Mouse (Mus musculus) lung, postnatal 4 days (tissue): Measurements from ENCODE around the gene Rab1b.

ENCODE experiments used
- DNase-seq, 2 experiments: peaks; one replicate each; pipeline ENCODE4 v3.0.0; 2021

Rab1b gene

GRCm38 (mm10) chr19:5050047-5050905, 56.6 kb downstream of the Rab1b start, which contains the start of gene Rin1:
Gene Rin1, plus strand, starts transcription at chr19:5050481.
- DNase-seq: peak; percentile 68 to 78

GRCm38 (mm10) chr19:5049325-5049724, 57.5 kb downstream of the Rab1b start:
- DNase-seq: no peak
